Mouse (Mus musculus) olfactory bulb, adult 2 months (tissue): ENCODE measurements at regions not wholly inside any gene's neighbourhood (a gene's known extent, or its start where the extent isn't known, plus 50 kb on each side); places are given as distances from the start of the nearest gene placed in this dataset.

Experiments
- H3K27ac ChIP-seq: fragments of 200-500 bp; 2 replicates; pipeline ENCODE4 v1.5.1; 2012; ENCODE audit warnings: low read depth, low read length; ENCODE audit not compliant: insufficient read depth
- H3K4me1 ChIP-seq: fragments of 200-500 bp; 2 replicates; pipeline ENCODE4 v1.6.1; 2012; ENCODE audit warnings: low read length; ENCODE audit not compliant: control insufficient read depth, insufficient read depth
- H3K4me3 ChIP-seq: fragments of 200-500 bp; 2 replicates; pipeline ENCODE4 v1.5.1; 2012; ENCODE audit warnings: mild to moderate bottlenecking, low read depth, low read length, moderate library complexity; ENCODE audit not compliant: insufficient read depth
- CTCF ChIP-seq: fragments of 200-500 bp; IDR thresholded peaks from 2 replicates; pipeline ENCODE4 v1.5.1; 2012; ENCODE audit warnings: low read depth, mild to moderate bottlenecking, low read length, moderate library complexity; ENCODE audit not compliant: insufficient read depth
- POLR2A ChIP-seq: fragments of 200-500 bp; IDR thresholded peaks from 2 replicates; pipeline ENCODE4 v1.6.1; 2012; ENCODE audit warnings: mild to moderate bottlenecking, low read depth, low read length, moderate library complexity; ENCODE audit not compliant: insufficient read depth
- WGBS: fragments of 180-500 bp; shearing (Covaris S2); methylation state at CpG from one replicate; pipeline ENCODE4 v1.1.7; 2018; 5-methylcytosine and 5-hydroxymethylcytosine counted together

DNA sequence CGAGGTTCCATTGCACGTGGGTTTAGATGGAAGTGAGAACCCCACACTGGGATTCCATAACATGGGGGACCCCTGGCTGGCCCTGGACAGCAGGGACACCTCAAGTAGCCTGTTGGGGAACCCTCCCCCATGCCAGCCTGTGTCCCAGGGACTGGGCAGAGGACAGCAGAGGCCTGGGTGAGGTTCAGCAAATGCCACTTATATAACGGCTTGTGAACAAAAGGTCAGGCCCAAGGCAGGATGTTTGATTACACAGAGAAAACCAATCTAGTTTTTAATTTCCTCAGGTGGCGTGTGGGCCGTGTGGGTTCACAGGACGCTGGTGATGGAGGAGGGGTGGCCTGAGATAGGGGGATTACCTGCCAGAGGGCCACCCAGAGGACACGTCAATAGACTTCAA lies 94.9 kb upstream of the Kazn start:
- no peak for TF ChIP-seq POLR2A
- TF ChIP-seq CTCF, result no peak
- Histone ChIP-seq H3K4me1 (peaks cover 5% of the 10 kb centered on the region; the same call in 1 of the 2 replicates), H3K4me3 (no peak overlapping the region), H3K27ac (no peak overlapping the region)
- 94% methylated on average over 7 of the region's 7 CpGs for WGBS

DNA sequence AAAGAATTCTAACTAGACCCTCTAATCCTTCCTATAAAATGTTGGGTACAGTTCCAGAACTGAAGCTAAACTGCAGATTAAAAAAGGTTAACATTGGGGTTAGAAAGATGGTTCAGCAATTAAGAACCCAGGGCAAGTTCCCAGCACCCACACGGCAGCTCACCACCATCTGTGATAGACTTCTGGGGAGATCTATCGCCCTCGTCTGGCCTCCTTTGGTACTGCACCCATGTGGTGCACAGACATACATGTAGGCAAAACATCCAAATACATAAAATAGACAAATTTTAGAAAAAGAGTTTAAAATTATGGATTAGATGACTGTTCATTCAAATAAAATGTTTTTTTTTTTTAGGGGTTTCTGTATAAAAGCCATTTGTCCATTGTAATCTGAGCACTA lies 91.4 kb upstream of the Kazn start:
- TF ChIP-seq POLR2A (no peak), CTCF (0 out of 2 replicates have a peak, but pooled peaks have one; percentile 21)
- no peak overlapping the region for H3K27ac ChIP-seq
- no peak overlapping the region for H3K4me3 ChIP-seq
- WGBS, result 95% methylated on average over 3 of the region's 3 CpGs
- no peaks in the 10 kb centered on the region for H3K4me1 ChIP-seq

DNA sequence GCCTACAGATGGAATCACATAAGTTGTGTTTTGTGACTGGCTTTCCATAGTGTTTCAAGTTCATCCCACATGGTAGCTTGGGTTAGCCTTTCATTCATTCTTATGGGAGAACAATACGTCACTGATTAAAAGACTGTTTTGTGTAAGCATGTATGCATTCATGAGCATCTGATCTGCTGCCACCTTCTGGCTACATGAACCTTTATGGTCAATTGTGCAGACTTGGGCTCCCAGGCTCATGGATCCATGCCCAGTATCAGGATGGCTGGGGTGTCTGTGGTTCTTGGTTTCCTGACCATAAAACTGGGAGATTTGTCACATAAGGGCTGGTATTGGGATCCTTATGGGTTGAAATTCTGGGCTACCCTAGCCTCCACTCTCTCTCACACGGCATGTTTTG lies 90.4 kb upstream of the Kazn start:
- WGBS, result 77% methylated on average over 2 of the region's 2 CpGs
- Histone ChIP-seq H3K4me3 (no peak overlapping the region), H3K4me1 (no peaks in the 10 kb centered on the region), H3K27ac (no peak overlapping the region)
- TF ChIP-seq POLR2A (no peak), CTCF (no peak)

DNA sequence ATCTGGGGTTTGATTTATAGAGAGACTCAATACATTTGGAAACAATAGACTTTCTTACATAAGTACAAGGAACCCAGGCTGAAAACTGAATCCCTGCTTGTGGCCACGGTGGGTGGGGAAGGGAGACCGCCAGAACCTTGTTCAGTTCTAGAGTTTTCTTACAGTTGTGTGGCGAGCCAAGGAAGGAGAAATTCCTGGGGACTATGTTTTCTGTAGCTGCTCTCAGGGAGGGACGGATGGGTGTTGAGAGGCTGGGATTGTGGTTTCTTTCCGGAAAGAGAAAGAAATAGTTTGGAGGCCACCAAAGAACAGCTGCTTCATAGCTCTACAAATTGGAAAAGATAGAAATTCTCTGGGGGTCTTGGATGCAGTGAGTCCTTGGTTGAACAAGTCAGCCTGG lies 87.3 kb upstream of the Kazn start:
- WGBS, result 77% methylated on average over 5 of the region's 5 CpGs
- H3K4me3 ChIP-seq, result no peak overlapping the region
- H3K4me1 ChIP-seq, result no peaks in the 10 kb centered on the region
- H3K27ac ChIP-seq, result no peak overlapping the region
- no peak for TF ChIP-seq CTCF
- TF ChIP-seq POLR2A, result no peak

DNA sequence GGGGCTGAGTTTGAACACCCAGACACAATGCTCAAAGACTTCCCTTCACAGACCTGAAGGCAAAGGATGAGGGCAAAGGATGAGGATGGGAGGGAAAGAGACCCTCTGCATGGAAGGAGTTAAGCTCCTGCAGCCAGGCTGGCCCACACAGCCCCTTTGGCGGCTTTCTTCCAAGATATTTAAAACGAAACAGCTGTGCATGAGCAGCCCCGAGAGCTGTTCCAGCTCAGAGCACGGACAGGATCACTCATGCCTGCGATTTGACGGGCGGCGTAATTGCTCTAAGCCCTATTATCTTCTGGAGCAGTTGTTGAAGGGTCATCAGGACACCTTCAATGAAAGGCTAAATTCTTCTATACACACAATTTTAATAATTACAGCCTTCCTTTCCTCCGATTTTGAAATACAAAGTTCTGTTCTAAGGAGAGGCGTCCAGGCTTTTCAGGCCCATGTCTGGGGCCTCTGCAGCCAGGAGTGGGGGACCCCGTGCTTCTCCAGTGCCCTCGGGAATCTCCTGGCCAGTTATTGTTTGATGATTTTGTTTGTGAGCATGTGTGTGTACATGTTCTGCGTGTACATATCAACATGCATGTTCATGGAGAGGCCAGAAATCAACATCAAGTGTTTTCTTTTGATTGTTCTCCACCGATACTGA lies 82.1 kb upstream of the Kazn start:
- Histone ChIP-seq H3K27ac (no peak overlapping the region), H3K4me3 (no peak overlapping the region), H3K4me1 (peaks cover 2% of the 10 kb centered on the region; the same call in 1 of the 2 replicates)
- TF ChIP-seq CTCF, result no peak
- no peak for TF ChIP-seq POLR2A
- 63% methylated on average over 14 of the region's 14 CpGs for WGBS

DNA sequence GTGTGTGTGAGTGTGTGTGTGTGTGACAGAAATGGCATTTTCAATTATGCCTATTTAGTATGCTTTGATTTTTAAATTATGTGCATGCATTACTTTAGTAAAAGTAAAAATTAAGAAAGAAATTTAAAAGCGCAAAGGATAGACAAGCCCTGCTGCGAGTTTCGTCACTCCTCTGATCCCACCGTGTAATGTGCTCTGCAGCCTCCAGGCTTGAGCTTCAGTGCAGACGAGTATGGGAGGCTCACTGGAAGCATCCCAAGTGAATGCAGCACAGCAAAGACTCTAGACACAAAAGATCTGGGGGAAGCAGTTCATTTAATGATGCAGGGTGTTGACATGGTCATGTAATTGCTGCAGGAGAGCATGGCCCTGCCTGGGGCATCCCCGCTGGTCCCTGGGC lies 71.1 kb upstream of the Kazn start:
- TF ChIP-seq CTCF (no peak), POLR2A (no peak)
- H3K27ac ChIP-seq, result no peak overlapping the region
- WGBS, result 79% methylated on average over 6 of the region's 6 CpGs

DNA sequence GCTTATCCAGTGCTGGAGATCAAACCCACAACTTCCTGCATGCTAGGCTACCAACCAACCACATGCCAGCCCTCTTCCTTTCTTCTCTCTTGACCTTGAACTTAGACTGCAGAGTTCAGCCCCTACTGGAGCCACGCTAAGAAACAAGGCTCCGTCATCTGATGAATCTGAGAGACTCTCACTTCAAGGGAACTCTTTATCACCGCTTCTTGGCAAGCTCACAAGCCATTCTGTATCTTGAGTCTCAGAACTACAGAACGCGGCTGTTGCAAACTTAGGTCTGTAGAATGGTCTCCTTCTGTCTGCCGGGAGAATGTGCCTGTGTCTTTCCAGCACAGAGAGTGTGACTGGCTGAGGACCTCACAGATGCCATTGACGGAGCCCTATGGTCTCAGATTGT lies 69.1 kb upstream of the Kazn start:
- Histone ChIP-seq H3K4me1 (peaks cover 23% of the 10 kb centered on the region), H3K27ac (no peak overlapping the region), H3K4me3 (no peak overlapping the region)
- 83% methylated on average over 7 of the region's 7 CpGs for WGBS
- TF ChIP-seq CTCF, result no peak
- no peak for TF ChIP-seq POLR2A

More for the DNA sequence above, 71.1 kb upstream of the Kazn start:
- no peak overlapping the region for H3K4me3 ChIP-seq
- peaks cover 13% of the 10 kb centered on the region; the same call in 1 of the 2 replicates for H3K4me1 ChIP-seq

DNA sequence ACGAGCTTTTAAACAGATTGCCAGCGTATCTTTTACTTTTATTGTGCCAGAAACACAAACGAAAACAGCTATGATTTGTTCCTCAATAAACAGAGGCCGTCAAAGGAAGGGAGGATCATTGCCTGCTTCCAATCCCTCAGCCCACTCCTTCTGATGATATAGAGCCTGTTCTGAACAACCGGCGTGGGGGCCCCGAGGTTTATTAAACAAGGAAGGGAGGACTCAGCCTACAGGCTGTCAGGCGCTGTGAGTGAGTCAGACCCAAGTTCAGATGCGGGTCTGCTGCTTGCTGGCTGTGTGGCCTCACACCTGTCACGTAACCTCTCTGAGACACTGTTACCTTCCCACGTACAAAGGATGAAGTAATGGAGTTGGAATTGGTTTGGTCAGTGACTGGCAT lies 68.1 kb upstream of the Kazn start:
- Histone ChIP-seq H3K4me3 (no peak overlapping the region), H3K4me1 (peaks cover 31% of the 10 kb centered on the region), H3K27ac (no peak overlapping the region)
- TF ChIP-seq CTCF (no peak), POLR2A (no peak)
- 69% methylated on average over 11 of the region's 11 CpGs for WGBS

DNA sequence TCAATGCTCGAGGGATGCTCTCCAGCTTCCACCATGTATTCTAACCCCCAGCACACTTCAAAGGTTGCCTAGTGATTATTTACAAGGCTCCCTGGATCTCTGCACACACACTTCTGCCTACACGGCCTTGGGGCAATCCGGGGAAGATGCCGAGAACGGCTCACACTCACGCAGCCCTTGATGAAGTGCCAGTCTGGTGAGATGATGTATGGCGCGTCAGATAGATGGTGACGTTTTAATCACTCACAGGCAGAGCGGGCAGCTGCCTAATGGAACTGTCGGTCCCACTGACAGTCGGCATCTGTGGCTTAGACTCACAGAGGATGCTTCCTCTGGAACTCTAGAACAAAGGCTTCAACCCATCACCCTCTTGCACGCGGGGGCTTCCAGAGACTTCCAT lies 66.9 kb upstream of the Kazn start:
- H3K4me1 ChIP-seq, result peaks cover 41% of the 10 kb centered on the region
- 87% methylated on average over 14 of the region's 14 CpGs for WGBS
- H3K27ac ChIP-seq, result no peak overlapping the region
- TF ChIP-seq POLR2A (no peak), CTCF (no peak)
- H3K4me3 ChIP-seq, result no peak overlapping the region
